Mouse (Mus musculus): ENCODE measurements around the gene Gm20708. TPM values are rescaled to one million over a fixed set of nuclear protein-coding genes. Genes with fewer than 3 reads are reported as not detected.

The Gm20708 gene
- polyA plus RNA-seq, 1 experiment, result not detected

DNA sequence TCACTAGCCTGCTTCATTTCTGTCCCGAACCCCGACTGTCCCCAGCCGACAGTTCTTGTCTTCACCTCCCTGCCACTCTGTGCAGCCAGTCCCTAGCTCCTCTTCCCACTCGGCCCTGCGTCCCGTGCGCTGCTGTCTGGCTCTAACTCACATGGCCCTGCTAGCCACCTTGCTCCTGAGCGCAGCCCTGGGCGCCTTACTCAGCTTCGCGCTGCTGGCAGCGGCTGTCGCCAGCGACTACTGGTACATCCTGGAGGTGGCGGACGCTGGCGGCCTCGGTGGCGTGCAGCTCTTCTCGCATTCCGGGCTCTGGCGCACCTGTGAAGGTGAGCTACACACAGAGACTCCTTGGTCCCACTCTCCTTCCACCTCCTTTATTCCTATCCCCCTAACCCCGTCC lies 51.1 kb downstream of the Gm20708 start, which contains the start of gene Tmem235:
Gene Tmem235 (plus strand): TSS at position 152 of the 400 bp plus-strand sequence.
- TF ChIP-seq CTCF (IDR thresholded peaks at IDR 0.05; ENCODE audit: insufficient read depth, low read depth, low read length) (no peak), POLR2A (IDR thresholded peaks at IDR 0.05; ENCODE audit: insufficient read depth, low read depth, low read length) (no peak)
- H3K4me1 ChIP-seq (ENCODE audit: control insufficient read depth, insufficient read depth, low read length), result 0 out of 2 replicates have a peak, but pooled peaks cover 4% of the 10 kb centered on the region
- no peak within 1 kb of the TSS for H3K4me3 ChIP-seq (ENCODE audit: insufficient read depth, low read depth, low read length)
- H3K27ac ChIP-seq (ENCODE audit: insufficient read depth, low read depth, low read length), result no peak within 1 kb of the TSS
- WGBS, result 9% methylated on average over 23 of the region's 23 CpGs

DNA sequence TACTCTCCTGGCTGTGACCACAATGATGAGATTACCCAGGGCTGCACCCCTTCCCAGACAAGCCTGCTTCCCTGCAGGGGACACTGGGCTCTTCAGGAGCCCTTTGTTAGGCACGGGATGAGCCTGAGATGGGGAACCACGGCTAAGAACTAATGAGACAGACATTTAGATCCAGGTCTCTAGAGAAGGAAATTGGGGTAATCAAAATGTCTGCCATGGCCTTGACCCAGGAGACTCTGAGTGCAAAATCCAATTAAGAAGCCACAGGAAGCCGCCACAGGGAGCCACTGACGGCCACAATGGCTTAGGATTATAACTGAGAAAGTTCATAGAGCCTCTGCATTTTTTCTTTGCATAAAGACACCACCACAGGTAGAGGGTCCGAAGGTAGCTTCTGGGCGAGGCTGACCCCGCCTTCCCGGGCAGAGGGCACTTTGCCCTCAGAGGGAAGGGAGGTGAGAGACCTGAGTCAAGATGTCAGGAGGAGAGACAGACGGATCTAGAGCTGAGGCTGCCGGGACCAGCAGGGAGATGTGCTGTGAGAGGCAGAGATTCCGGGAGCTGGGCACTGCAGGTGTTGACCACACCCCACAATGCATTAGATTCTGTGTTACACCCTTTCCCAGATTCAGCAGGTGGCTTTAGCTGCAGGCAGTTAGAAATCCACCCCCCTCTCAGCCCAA lies 53.8 kb downstream of the Gm20708 start:
- H3K27ac ChIP-seq (ENCODE audit: insufficient read depth, low read depth, low read length), result no peak overlapping the region
- H3K4me1 ChIP-seq (ENCODE audit: control insufficient read depth, insufficient read depth, low read length), result 0 out of 2 replicates have a peak, but pooled peaks cover 4% of the 10 kb centered on the region
- 46% methylated on average over 11 of the region's 11 CpGs for WGBS
- no peak for TF ChIP-seq CTCF (IDR thresholded peaks at IDR 0.05; ENCODE audit: insufficient read depth, low read depth, low read length)
- TF ChIP-seq POLR2A (IDR thresholded peaks at IDR 0.05; ENCODE audit: insufficient read depth, low read depth, low read length), result no peak
- no peak overlapping the region for H3K4me3 ChIP-seq (ENCODE audit: insufficient read depth, low read depth, low read length)

- Histone ChIP-seq H3K27ac (ENCODE audit: insufficient read depth, low read depth, low read length) (no peak overlapping the region), H3K4me3 (ENCODE audit: insufficient read depth, low read depth, low read length) (no peak overlapping the region), H3K4me1 (ENCODE audit: control insufficient read depth, insufficient read depth, low read length) (0 out of 2 replicates have a peak, but pooled peaks cover 4% of the 10 kb centered on the region)
- TF ChIP-seq CTCF (IDR thresholded peaks at IDR 0.05; ENCODE audit: insufficient read depth, low read depth, low read length), result no peak
- TF ChIP-seq POLR2A (IDR thresholded peaks at IDR 0.05; ENCODE audit: insufficient read depth, low read depth, low read length), result no peak
- WGBS, result 68% methylated on average over 2 of the region's 2 CpGs
These were observed 55.3 kb downstream of the Gm20708 start for GRCm38 (mm10) chr11:117864805-117865204.

GRCm38 (mm10) chr11:117865988-117866387 lies 56.5 kb downstream of the Gm20708 start:
- TF ChIP-seq POLR2A (IDR thresholded peaks at IDR 0.05; ENCODE audit: insufficient read depth, low read depth, low read length), result no peak
- no peak for TF ChIP-seq CTCF (IDR thresholded peaks at IDR 0.05; ENCODE audit: insufficient read depth, low read depth, low read length)
- Histone ChIP-seq H3K4me3 (ENCODE audit: insufficient read depth, low read depth, low read length) (no peak overlapping the region), H3K4me1 (ENCODE audit: control insufficient read depth, insufficient read depth, low read length) (peaks cover 5% of the 10 kb centered on the region; the same call in 1 of the 2 replicates), H3K27ac (ENCODE audit: insufficient read depth, low read depth, low read length) (no peak overlapping the region)
- WGBS, result 30% methylated on average over 6 of the region's 6 CpGs

DNA sequence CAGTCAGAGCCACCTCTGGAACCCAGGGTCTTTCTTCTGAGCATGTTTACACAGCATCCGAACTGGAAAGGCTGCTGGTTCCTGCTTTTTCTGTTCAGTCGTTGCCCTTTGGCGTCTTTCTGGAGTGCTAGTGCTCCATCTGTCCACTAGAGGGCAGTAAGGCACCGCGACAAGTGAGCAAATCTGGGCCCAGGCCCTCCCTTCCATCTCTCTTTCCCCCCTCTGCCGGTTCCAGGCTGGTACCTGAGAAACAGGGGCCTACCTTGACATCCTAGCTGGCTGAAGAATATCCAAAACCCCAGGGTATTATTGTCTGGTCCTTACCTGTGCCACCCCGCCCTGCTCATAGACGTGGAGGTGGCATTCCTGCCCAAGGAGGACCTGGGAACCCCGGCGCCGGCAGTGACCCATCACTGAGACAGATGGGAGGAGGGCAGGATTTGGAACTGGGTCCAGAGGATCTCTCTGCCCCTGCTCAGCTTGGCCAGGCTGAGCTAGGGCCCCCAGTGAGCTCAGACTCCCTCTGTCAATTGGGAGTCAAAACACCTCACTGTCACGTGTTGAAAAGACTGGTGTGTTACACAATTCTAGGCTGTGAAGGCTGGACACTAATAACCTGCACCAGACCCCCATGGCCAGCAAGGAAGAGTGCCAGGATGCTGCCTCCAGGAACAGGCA lies 61.4 kb downstream of the Gm20708 start:
- no peak overlapping the region for H3K27ac ChIP-seq (ENCODE audit: insufficient read depth, low read depth, low read length)
- no peak for TF ChIP-seq POLR2A (IDR thresholded peaks at IDR 0.05; ENCODE audit: insufficient read depth, low read depth, low read length)
- TF ChIP-seq CTCF (IDR thresholded peaks at IDR 0.05; ENCODE audit: insufficient read depth, low read depth, low read length), result peak; percentile 84
- 34% methylated on average over 12 of the region's 12 CpGs for whole genome bisulfite sequencing
- H3K4me3 ChIP-seq (ENCODE audit: insufficient read depth, low read depth, low read length), result no peak overlapping the region
- H3K4me1 ChIP-seq (ENCODE audit: control insufficient read depth, insufficient read depth, low read length), result peaks cover 13% of the 10 kb centered on the region

GRCm38 (mm10) chr11:117871376-117871775 lies 61.9 kb downstream of the Gm20708 start:
- peaks cover 13% of the 10 kb centered on the region for H3K4me1 ChIP-seq (ENCODE audit: control insufficient read depth, insufficient read depth, low read length)
- no peak for TF ChIP-seq POLR2A (IDR thresholded peaks at IDR 0.05; ENCODE audit: insufficient read depth, low read depth, low read length)
- TF ChIP-seq CTCF (IDR thresholded peaks at IDR 0.05; ENCODE audit: insufficient read depth, low read depth, low read length), result no peak
- 77% methylated on average over 5 of the region's 5 CpGs for WGBS
- no peak overlapping the region for H3K27ac ChIP-seq (ENCODE audit: insufficient read depth, low read depth, low read length)
- H3K4me3 ChIP-seq (ENCODE audit: insufficient read depth, low read depth, low read length), result no peak overlapping the region

GRCm38 (mm10) chr11:117871911-117872584 lies 62.6 kb downstream of the Gm20708 start:
- 73% methylated on average over 12 of the region's 12 CpGs for WGBS
- peaks cover 13% of the 10 kb centered on the region for H3K4me1 ChIP-seq (ENCODE audit: control insufficient read depth, insufficient read depth, low read length)
- TF ChIP-seq CTCF (IDR thresholded peaks at IDR 0.05; ENCODE audit: insufficient read depth, low read depth, low read length), result no peak
- TF ChIP-seq POLR2A (IDR thresholded peaks at IDR 0.05; ENCODE audit: insufficient read depth, low read depth, low read length), result no peak
- H3K4me3 ChIP-seq (ENCODE audit: insufficient read depth, low read depth, low read length), result no peak overlapping the region
- no peak overlapping the region for H3K27ac ChIP-seq (ENCODE audit: insufficient read depth, low read depth, low read length)

DNA sequence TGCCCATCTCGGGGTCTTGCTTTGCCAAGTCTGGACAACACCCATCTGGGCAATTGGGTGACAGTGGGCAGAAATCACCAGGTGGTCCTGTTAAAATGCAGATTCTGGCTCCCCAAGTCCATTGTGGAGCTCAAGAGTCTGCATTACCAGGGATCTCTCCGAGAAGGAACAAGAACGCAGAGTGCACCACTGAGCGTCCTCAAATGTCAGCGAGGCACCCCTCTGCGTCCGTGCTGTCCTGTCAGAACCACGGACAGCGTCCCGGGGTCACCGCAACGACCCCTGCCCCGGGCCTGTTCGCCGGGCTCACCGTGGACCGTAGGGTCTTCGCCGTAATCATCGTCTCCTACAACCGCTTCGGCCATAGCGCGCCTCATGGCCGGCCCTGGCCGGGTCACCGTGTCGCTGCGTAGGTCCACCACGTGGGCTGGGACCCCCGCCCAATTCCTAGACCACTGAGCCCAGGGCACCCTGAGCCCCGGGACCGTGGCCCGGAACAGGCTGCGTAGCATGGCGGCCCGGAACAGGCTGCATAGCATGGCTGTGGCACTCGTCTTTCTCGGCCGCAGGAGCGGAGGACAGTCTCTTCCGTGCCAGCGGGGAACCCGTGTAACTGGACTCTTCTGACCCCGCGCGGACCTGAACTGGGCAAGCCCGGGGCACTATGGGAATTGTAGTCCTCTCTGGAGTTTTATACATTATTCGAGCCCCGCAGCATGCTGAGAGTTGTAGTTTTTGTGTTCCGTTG lies 63.6 kb downstream of the Gm20708 start, which contains the start of gene Tha1:
Gene Tha1 (minus strand): TSS at position 621 of the 748 bp plus-strand sequence.
- 1% methylated on average over 51 of the region's 51 CpGs for WGBS
- H3K4me3 ChIP-seq (ENCODE audit: insufficient read depth, low read depth, low read length), result peak within 1 kb of the TSS; percentile 70
- no peak within 1 kb of the TSS; the same call in 1 of the 2 replicates for H3K27ac ChIP-seq (ENCODE audit: insufficient read depth, low read depth, low read length)
- H3K4me1 ChIP-seq (ENCODE audit: control insufficient read depth, insufficient read depth, low read length), result peaks cover 15% of the 10 kb centered on the region
- no peak for TF ChIP-seq CTCF (IDR thresholded peaks at IDR 0.05; ENCODE audit: insufficient read depth, low read depth, low read length)
- TF ChIP-seq POLR2A (IDR thresholded peaks at IDR 0.05; ENCODE audit: insufficient read depth, low read depth, low read length), result 0 out of 2 replicates have a peak, but pooled peaks have one; percentile 45
